Mouse (Mus musculus): Measurements from ENCODE around the gene Slco2b1. TPM values are rescaled to one million over a fixed set of nuclear protein-coding genes. Genes with fewer than 3 reads are reported as not detected.

Gene Slco2b1
- total and polyA plus RNA-seq, 3 experiments, result 0.02 to 1.4 (median 0.53) TPM

- Histone ChIP-seq H3K4me3 (ENCODE audit: low read depth, low read length) (no peak overlapping the region), H3K36me3 (replicated peaks) (no peaks in the 10 kb centered on the region), H3K27me3 (ENCODE audit: insufficient read depth, low read length) (peaks cover 15% of the 10 kb centered on the region; the same call in 1 of the 2 replicates), H3K9me3 (replicated peaks) (no peaks in the 10 kb centered on the region), H3K4me1 (ENCODE audit: insufficient read depth, low read depth, low read length) (peaks cover 16% of the 10 kb centered on the region)
- DNase-seq (ENCODE audit: low spot score) (no peak), ATAC-seq (ENCODE audit: extremely low read depth, insufficient number of reproducible peaks, low FRiP score, poor library complexity, severe bottlenecking) (no peak)
- TF ChIP-seq GATA2 (IDR thresholded peaks at IDR 0.05; ENCODE audit: borderline replicate concordance, low read depth, low read length) (no peak), GATA1 (IDR thresholded peaks at IDR 0.05; ENCODE audit: borderline replicate concordance, low read length) (no peak), TAL1 (conservative IDR thresholded peaks at IDR 0.05; ENCODE audit: low read depth, low read length) (no peak), CTCF (IDR thresholded peaks at IDR 0.05; ENCODE audit: low read depth, low read length) (no peak), POLR2AphosphoS5 (IDR thresholded peaks at IDR 0.05; ENCODE audit: insufficient replicate concordance, low read depth, low read length) (no peak)
Observed at GRCm38 (mm10) chr7:99670915-99671314, 40.2 kb downstream of the Slco2b1 start.

- TF ChIP-seq TAL1 (conservative IDR thresholded peaks at IDR 0.05; ENCODE audit: low read depth, low read length) (no peak), POLR2AphosphoS5 (IDR thresholded peaks at IDR 0.05; ENCODE audit: insufficient replicate concordance, low read depth, low read length) (no peak), GATA1 (IDR thresholded peaks at IDR 0.05; ENCODE audit: borderline replicate concordance, low read length) (no peak), GATA2 (IDR thresholded peaks at IDR 0.05; ENCODE audit: borderline replicate concordance, low read depth, low read length) (no peak), CTCF (IDR thresholded peaks at IDR 0.05; ENCODE audit: low read depth, low read length) (no peak)
- peaks cover 13% of the 10 kb centered on the region for H3K4me1 ChIP-seq (ENCODE audit: insufficient read depth, low read depth, low read length)
- DNase-seq (ENCODE audit: low spot score), result no peak
- H3K4me3 ChIP-seq (ENCODE audit: low read depth, low read length), result no peak overlapping the region
- ATAC-seq (ENCODE audit: extremely low read depth, insufficient number of reproducible peaks, low FRiP score, poor library complexity, severe bottlenecking), result no peak
- H3K36me3 ChIP-seq (replicated peaks), result no peaks in the 10 kb centered on the region
- H3K27me3 ChIP-seq (ENCODE audit: insufficient read depth, low read length), result peaks cover 17% of the 10 kb centered on the region; the same call in 1 of the 2 replicates
- no peaks in the 10 kb centered on the region for H3K9me3 ChIP-seq (replicated peaks)
Observed at GRCm38 (mm10) chr7:99668802-99669201, 42.3 kb downstream of the Slco2b1 start.

- Histone ChIP-seq H3K27me3 (ENCODE audit: insufficient read depth, low read length) (peaks cover 21% of the 10 kb centered on the region; the same call in 1 of the 2 replicates), H3K4me1 (ENCODE audit: insufficient read depth, low read depth, low read length) (peaks cover 9% of the 10 kb centered on the region), H3K4me3 (ENCODE audit: low read depth, low read length) (no peak overlapping the region), H3K36me3 (replicated peaks) (no peaks in the 10 kb centered on the region), H3K9me3 (replicated peaks) (no peaks in the 10 kb centered on the region)
- TF ChIP-seq GATA2 (IDR thresholded peaks at IDR 0.05; ENCODE audit: borderline replicate concordance, low read depth, low read length) (no peak), CTCF (IDR thresholded peaks at IDR 0.05; ENCODE audit: low read depth, low read length) (no peak), GATA1 (IDR thresholded peaks at IDR 0.05; ENCODE audit: borderline replicate concordance, low read length) (no peak), POLR2AphosphoS5 (IDR thresholded peaks at IDR 0.05; ENCODE audit: insufficient replicate concordance, low read depth, low read length) (no peak), TAL1 (conservative IDR thresholded peaks at IDR 0.05; ENCODE audit: low read depth, low read length) (no peak)
- DNase-seq (ENCODE audit: low spot score) (no peak), ATAC-seq (ENCODE audit: extremely low read depth, insufficient number of reproducible peaks, low FRiP score, poor library complexity, severe bottlenecking) (no peak)
Observed at GRCm38 (mm10) chr7:99667096-99667495, 44.0 kb downstream of the Slco2b1 start.

- no peak for TF ChIP-seq GATA1 (IDR thresholded peaks at IDR 0.05; ENCODE audit: borderline replicate concordance, low read length)
- no peak for TF ChIP-seq TAL1 (conservative IDR thresholded peaks at IDR 0.05; ENCODE audit: low read depth, low read length)
- TF ChIP-seq GATA2 (IDR thresholded peaks at IDR 0.05; ENCODE audit: borderline replicate concordance, low read depth, low read length), result no peak
- no peak for TF ChIP-seq CTCF (IDR thresholded peaks at IDR 0.05; ENCODE audit: low read depth, low read length)
- TF ChIP-seq POLR2AphosphoS5 (IDR thresholded peaks at IDR 0.05; ENCODE audit: insufficient replicate concordance, low read depth, low read length), result no peak
- DNase-seq (ENCODE audit: low spot score), result no peak
Observed at GRCm38 (mm10) chr7:99665731-99666452, 45.2 kb downstream of the Slco2b1 start.

GRCm38 (mm10) chr7:99664571-99665485 lies 46.3 kb downstream of the Slco2b1 start:
- H3K4me3 ChIP-seq (ENCODE audit: low read depth, low read length), result no peak overlapping the region
- ATAC-seq (ENCODE audit: extremely low read depth, insufficient number of reproducible peaks, low FRiP score, poor library complexity, severe bottlenecking) (no peak), DNase-seq (ENCODE audit: low spot score) (no peak)
- no peaks in the 10 kb centered on the region for H3K9me3 ChIP-seq (replicated peaks)
- H3K36me3 ChIP-seq (replicated peaks), result no peaks in the 10 kb centered on the region
- peaks cover 29% of the 10 kb centered on the region for H3K27me3 ChIP-seq (ENCODE audit: insufficient read depth, low read length)
- H3K4me1 ChIP-seq (ENCODE audit: insufficient read depth, low read depth, low read length), result no peaks in the 10 kb centered on the region
- no peak for TF ChIP-seq GATA1 (IDR thresholded peaks at IDR 0.05; ENCODE audit: borderline replicate concordance, low read length)
- no peak for TF ChIP-seq CTCF (IDR thresholded peaks at IDR 0.05; ENCODE audit: low read depth, low read length)
- TF ChIP-seq GATA2 (IDR thresholded peaks at IDR 0.05; ENCODE audit: borderline replicate concordance, low read depth, low read length), result no peak
- TF ChIP-seq POLR2AphosphoS5 (IDR thresholded peaks at IDR 0.05; ENCODE audit: insufficient replicate concordance, low read depth, low read length), result no peak
- TF ChIP-seq TAL1 (conservative IDR thresholded peaks at IDR 0.05; ENCODE audit: low read depth, low read length), result no peak

More at GRCm38 (mm10) chr7:99665731-99666452, 45.2 kb downstream of the Slco2b1 start:
- no peaks in the 10 kb centered on the region for H3K9me3 ChIP-seq (replicated peaks)
- no peak for ATAC-seq (ENCODE audit: extremely low read depth, insufficient number of reproducible peaks, low FRiP score, poor library complexity, severe bottlenecking)
- H3K4me1 ChIP-seq (ENCODE audit: insufficient read depth, low read depth, low read length), result no peaks in the 10 kb centered on the region; the same call in 1 of the 2 replicates
- H3K4me3 ChIP-seq (ENCODE audit: low read depth, low read length), result no peak overlapping the region
- peaks cover 24% of the 10 kb centered on the region; the same call in 1 of the 2 replicates for H3K27me3 ChIP-seq (ENCODE audit: insufficient read depth, low read length)
- H3K36me3 ChIP-seq (replicated peaks), result no peaks in the 10 kb centered on the region

All from G1E (cell line).